Mouse (Mus musculus) forebrain, embryonic 16.5 days (tissue): ENCODE results near the gene Mapt. TPM values are rescaled to one million over a fixed set of nuclear protein-coding genes. Genes with fewer than 3 reads are reported as not detected.

Experiments used
- ATAC-seq: fragments of 200-750 bp; cut with Nextera tagmentation; 2 replicates; pipeline ENCODE4 v1.8.0; 2017; ENCODE audit warnings: mild to moderate bottlenecking, moderate library complexity
- H3K27ac ChIP-seq: fragments of 300-500 bp; sonication (generic); 2 replicates; pipeline ENCODE4 v1.5.1; 2014; ENCODE audit warnings: low read length, control low read depth
- H3K27me3 ChIP-seq: fragments of 300-500 bp; sonication (generic); replicated peaks from 2 replicates; pipeline ENCODE4 v1.6.1; 2014; ENCODE audit warnings: low read length; ENCODE audit not compliant: control insufficient read depth, insufficient read depth
- H3K36me3 ChIP-seq: fragments of 300-500 bp; sonication (generic); 2 replicates; pipeline ENCODE4 v1.6.1; 2014; ENCODE audit not compliant: control insufficient read depth, insufficient read depth
- H3K4me1 ChIP-seq: fragments of 300-500 bp; sonication (generic); replicated peaks from 2 replicates; pipeline ENCODE4 v1.6.1; 2014; ENCODE audit warnings: low read length; ENCODE audit not compliant: control insufficient read depth, insufficient read depth
- H3K4me2 ChIP-seq: fragments of 300-500 bp; sonication (generic); 2 replicates; pipeline ENCODE4 v1.6.1; 2014; ENCODE audit warnings: mild to moderate bottlenecking, low read length, control low read depth
- H3K4me3 ChIP-seq: fragments of 300-500 bp; sonication (generic); replicated peaks from 2 replicates; pipeline ENCODE4 v1.5.1; 2014; ENCODE audit warnings: mild to moderate bottlenecking, low read length, control low read depth
- H3K9ac ChIP-seq: fragments of 300-500 bp; sonication (generic); replicated peaks from 2 replicates; pipeline ENCODE4 v1.6.1; 2014; ENCODE audit warnings: low read depth, low read length, control low read depth
- H3K9me3 ChIP-seq: fragments of 300-500 bp; sonication (generic); 2 replicates; pipeline ENCODE4 v1.6.1; 2016; ENCODE audit warnings: low read length; ENCODE audit not compliant: control insufficient read depth
- WGBS: fragments of 180-500 bp; shearing (Covaris S2); extraction: QIAGEN DNeasy Blood & Tissue Kit; methylation state at CpG from one replicate; pipeline ENCODE4 v1.1.7; 2014; 5-methylcytosine and 5-hydroxymethylcytosine counted together
- polyA plus RNA-seq: library from polyadenylated mRNA; unstranded; fragments of >200 nt; fragmentation: Nextera tagmentation; extraction: Ambion mirVana; gene quantifications from 2 replicates; pipeline ENCODE4 v1.2.1, GENCODE M21; 2015

The Mapt gene
- polyA plus RNA-seq, 1 experiment from 2014 or later: 864 TPM

DNA sequence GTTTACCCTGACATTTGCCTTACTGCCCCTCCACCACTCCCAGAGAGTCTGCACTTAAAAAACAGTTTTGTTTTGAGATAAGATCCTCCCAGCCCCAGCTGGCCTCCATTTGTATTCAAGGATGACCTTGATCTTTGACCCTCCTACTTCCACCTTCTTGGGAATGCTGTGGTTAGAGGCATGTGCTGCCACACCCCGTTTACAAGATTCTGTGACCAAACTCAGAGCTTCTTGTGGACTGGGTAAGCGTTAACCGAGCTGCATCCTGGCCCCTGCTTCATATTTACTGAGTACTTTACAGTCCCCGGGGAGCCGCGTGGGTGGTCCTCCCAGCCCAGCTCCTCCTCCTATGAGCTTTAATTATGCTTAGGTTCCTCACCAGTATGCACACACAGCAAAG, 64.5 kb downstream of the Mapt start:
- ATAC-seq: no peak

DNA sequence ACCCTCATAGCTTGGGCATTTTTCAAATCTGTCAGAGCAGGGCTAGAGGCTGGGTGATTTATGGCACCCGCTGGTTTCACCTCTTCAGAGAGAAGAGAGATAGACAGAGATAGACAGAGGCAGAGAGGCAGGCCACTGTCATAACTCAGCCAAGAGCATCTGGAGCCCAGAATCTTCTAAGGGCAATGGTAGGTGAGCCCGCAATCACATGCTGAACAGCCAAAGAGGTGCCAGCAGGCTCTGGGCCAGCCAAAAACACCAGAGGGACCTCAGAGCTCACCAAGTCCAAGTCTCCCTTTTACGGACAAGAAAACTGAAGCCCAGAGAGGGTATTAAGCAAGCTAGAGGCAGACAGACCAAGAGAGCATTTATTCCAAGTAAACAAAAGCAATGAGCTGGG, 66.5 kb downstream of the Mapt start:
- peaks cover 26% of the 10 kb centered on the region for H3K36me3 ChIP-seq

More for the DNA sequence above, 64.5 kb downstream of the Mapt start:
- no peak overlapping the region for H3K9ac ChIP-seq
- WGBS: 45% methylated on average over 6 of the region's 6 CpGs
- no peaks in the 10 kb centered on the region for H3K4me1 ChIP-seq
- H3K36me3 ChIP-seq: peaks cover 26% of the 10 kb centered on the region
- H3K27me3 ChIP-seq: no peaks in the 10 kb centered on the region
- H3K9me3 ChIP-seq: no peaks in the 10 kb centered on the region
- no peak overlapping the region for H3K4me2 ChIP-seq
- H3K4me3 ChIP-seq: no peak overlapping the region
- H3K27ac ChIP-seq: no peak overlapping the region

DNA sequence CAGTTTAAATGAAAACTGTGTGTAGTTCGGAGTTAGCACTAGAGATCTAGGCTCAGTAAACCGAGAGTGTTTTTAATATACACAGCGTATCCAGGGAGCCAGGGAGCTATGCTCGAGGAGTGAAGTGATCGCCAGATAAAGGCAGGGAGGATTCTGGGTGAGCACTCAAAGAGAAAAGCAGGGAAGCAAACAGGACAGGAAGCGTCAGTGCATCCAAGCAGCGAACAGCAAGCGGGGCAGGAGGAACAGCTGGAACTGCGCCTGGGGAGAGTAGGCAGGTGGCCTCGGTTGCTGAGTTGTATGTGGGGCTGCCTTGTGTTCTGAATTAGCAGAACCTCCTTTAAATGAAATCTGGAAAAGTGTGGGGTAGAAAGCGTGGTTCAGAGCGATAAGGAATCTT, 71.4 kb downstream of the Mapt start:
- H3K9me3 ChIP-seq: no peaks in the 10 kb centered on the region
- no peaks in the 10 kb centered on the region for H3K4me1 ChIP-seq
- H3K36me3 ChIP-seq: peaks cover 14% of the 10 kb centered on the region
- no peak overlapping the region for H3K4me2 ChIP-seq
- no peak overlapping the region for H3K9ac ChIP-seq
- no peaks in the 10 kb centered on the region for H3K27me3 ChIP-seq
- WGBS: 56% methylated on average over 12 of the region's 12 CpGs
- no peak overlapping the region for H3K27ac ChIP-seq
- no peak for ATAC-seq
- no peak overlapping the region for H3K4me3 ChIP-seq

More for the DNA sequence above, 66.5 kb downstream of the Mapt start:
- H3K9me3 ChIP-seq: no peaks in the 10 kb centered on the region
- no peaks in the 10 kb centered on the region for H3K27me3 ChIP-seq
- ATAC-seq: no peak
- no peak overlapping the region for H3K27ac ChIP-seq
- H3K4me3 ChIP-seq: no peak overlapping the region
- 80% methylated on average over 3 of the region's 3 CpGs for WGBS
- H3K4me2 ChIP-seq: no peak overlapping the region
- no peak overlapping the region for H3K9ac ChIP-seq
- H3K4me1 ChIP-seq: no peaks in the 10 kb centered on the region

DNA sequence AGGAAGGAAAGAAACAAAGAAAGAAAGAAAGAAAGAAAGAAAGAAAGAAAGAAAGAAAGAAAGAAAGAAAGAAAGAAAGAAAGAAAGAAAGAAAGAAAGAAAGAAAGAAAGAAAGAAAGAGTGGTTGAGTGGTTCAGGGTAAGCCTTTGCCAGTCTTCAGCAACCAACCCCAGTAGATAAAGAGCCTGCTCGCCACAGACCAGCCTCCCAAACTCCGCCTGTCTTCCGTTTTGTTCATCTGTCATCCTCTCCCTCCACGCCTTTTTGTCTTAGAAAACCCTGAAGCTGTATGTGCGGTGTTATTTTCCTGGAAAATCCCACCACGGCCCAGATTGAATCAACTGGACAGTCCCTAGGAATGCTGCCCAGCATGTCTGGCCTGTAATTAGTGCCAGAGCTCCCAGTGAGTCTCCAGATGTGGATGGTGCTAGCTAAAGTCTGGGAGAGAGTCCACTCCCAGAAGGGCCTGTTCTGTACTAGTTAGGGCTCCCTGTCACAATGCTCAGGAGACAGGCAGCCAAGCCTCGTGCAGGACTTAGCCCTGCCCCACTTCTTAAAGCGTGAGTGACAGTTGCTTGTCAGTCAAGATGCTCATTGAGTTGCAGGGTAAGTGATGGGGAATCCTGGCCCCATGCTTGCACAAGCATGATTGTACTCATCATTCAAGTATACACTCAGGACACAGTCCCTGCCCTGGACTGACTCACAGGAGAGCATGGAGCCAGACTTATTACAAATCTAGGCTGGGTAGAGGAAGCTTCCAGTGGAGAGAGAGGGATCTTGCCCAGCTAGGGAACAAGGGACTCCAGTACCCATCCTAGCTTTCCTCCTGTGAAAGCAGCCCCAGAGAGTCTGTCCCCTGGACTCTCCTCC, 72.1 kb downstream of the Mapt start:
- no peak for ATAC-seq

DNA sequence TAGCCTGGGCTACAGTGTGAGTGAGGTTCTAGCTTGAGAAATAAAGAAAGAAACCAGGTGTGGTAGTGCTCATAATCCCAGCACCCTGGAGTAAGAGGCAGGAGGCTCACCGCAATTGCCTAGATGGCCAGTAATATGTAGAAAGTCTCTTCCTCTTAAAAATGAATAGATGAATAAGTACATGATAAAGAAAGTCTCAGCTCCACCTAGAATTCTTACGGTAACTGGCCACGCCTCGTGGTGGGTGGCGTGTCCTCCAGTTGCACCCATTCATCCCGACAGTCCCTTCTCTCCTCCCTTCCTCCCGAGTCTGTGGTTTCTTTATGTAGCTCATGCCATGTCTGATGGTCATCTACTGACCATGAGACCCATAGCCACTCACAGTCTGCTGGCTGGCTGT, 74.5 kb downstream of the Mapt start:
- Histone ChIP-seq H3K4me1 (no peaks in the 10 kb centered on the region), H3K9ac (no peak overlapping the region), H3K4me3 (no peak overlapping the region), H3K36me3 (peaks cover 6% of the 10 kb centered on the region), H3K4me2 (no peak overlapping the region), H3K27me3 (no peaks in the 10 kb centered on the region), H3K27ac (no peak overlapping the region), H3K9me3 (no peaks in the 10 kb centered on the region)
- no peak for ATAC-seq
- 95% methylated on average over 7 of the region's 7 CpGs for WGBS

More for the DNA sequence above, 72.1 kb downstream of the Mapt start:
- no peak overlapping the region for H3K4me2 ChIP-seq
- H3K36me3 ChIP-seq: peaks cover 14% of the 10 kb centered on the region
- no peak overlapping the region for H3K4me3 ChIP-seq
- WGBS: 61% methylated on average over 8 of the region's 8 CpGs
- no peaks in the 10 kb centered on the region for H3K27me3 ChIP-seq
- H3K9me3 ChIP-seq: no peaks in the 10 kb centered on the region
- no peak overlapping the region for H3K27ac ChIP-seq
- H3K4me1 ChIP-seq: no peaks in the 10 kb centered on the region
- no peak overlapping the region for H3K9ac ChIP-seq

DNA sequence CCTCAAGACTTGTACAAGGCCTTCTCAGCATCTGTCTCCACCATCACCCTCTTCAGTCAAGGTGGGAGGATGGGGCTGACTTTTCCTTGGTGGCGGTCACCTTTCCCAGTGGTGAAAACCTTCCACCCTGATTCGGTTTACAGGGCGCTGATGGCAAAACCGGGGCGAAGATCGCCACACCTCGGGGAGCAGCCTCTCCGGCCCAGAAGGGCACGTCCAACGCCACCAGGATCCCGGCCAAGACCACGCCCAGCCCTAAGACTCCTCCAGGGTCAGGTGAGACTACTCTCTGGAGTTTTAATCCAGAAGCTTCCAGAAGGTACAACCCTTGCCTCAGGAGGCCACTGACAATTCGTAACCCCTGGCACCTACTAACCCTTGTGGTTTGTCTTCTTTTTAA, 75.3 kb downstream of the Mapt start:
- Histone ChIP-seq H3K36me3 (peaks cover 6% of the 10 kb centered on the region), H3K4me1 (no peaks in the 10 kb centered on the region), H3K27ac (no peak overlapping the region), H3K27me3 (no peaks in the 10 kb centered on the region), H3K4me2 (no peak overlapping the region), H3K4me3 (no peak overlapping the region), H3K9me3 (no peaks in the 10 kb centered on the region), H3K9ac (no peak overlapping the region)
- WGBS: 89% methylated on average over 13 of the region's 13 CpGs
- ATAC-seq: no peak

DNA sequence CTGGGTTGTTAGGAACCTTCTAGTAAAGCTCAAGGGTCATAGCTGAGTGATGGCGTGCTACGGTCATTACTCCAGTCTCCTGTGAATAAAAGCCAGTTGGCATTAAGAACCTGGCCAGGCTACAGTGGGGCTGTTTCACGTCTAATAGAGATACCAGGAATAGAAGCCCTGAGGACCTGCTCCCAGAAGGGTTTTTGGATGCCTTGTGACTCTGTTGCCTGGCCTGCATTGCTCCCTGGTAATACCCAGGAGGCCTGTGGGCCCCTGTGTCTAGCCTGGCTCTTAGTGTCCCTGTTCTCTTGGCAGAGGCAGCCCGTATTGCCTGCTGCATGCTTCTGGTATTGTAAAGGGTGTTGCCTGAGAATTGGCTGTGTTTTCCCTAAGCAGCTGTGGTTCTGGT, 75.9 kb downstream of the Mapt start:
- H3K36me3 ChIP-seq: peaks cover 6% of the 10 kb centered on the region; the same call in 1 of the 2 replicates
- no peaks in the 10 kb centered on the region for H3K9me3 ChIP-seq
- H3K4me1 ChIP-seq: no peaks in the 10 kb centered on the region
- no peak for ATAC-seq
- no peak overlapping the region for H3K27ac ChIP-seq
- H3K27me3 ChIP-seq: no peaks in the 10 kb centered on the region
- WGBS: 68% methylated on average over 4 of the region's 4 CpGs
- no peak overlapping the region for H3K4me3 ChIP-seq
- H3K9ac ChIP-seq: no peak overlapping the region
- no peak overlapping the region for H3K4me2 ChIP-seq

DNA sequence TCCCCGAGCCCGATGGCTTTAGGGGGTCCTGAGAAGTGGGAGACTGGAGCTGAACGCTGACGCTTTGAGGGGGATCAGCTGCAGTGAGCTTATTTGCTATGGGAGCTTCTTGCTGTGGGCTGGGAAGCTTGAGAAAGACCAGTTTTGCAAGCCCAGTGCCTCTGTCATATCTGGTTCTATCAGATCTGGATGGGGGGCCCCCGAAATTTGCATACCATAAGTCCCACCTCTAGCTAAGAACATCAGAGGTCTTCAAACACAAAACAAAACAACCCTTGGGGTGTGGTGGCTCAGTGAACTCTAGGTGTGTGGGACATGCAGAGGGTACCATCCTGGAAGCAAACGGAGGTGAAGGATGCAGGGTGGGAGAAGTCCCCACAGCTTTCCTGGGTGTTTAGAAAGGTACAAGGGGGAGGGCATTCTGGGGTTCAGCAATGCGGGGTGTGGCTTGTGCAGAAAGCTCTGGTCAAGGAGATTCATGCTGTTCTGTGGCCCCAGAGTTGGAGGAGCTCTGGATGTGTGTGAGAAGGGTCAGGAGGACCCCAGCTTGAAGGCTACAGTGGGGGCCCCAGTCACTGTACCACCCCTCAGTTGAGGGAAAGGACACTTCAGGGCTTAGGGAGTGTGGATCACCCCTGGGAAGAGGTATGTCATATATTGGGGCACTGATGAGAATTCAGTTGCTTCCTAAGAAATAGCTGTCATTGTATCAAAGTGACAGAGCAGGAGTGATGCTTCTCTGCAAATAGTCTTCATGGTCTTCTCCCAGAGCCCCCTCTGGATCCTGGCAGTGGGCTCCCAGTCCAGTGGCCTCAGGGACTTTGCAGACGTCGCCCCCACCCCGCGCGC, 78.4 kb downstream of the Mapt start:
- H3K27ac ChIP-seq: no peak overlapping the region
- no peak overlapping the region for H3K4me3 ChIP-seq
- no peak for ATAC-seq
- no peak overlapping the region for H3K9ac ChIP-seq
- no peaks in the 10 kb centered on the region for H3K27me3 ChIP-seq
- no peak overlapping the region for H3K4me2 ChIP-seq
- H3K36me3 ChIP-seq: peaks cover 6% of the 10 kb centered on the region; the same call in 1 of the 2 replicates
- 43% methylated on average over 12 of the region's 12 CpGs for WGBS
- no peaks in the 10 kb centered on the region for H3K9me3 ChIP-seq
- no peaks in the 10 kb centered on the region for H3K4me1 ChIP-seq

DNA sequence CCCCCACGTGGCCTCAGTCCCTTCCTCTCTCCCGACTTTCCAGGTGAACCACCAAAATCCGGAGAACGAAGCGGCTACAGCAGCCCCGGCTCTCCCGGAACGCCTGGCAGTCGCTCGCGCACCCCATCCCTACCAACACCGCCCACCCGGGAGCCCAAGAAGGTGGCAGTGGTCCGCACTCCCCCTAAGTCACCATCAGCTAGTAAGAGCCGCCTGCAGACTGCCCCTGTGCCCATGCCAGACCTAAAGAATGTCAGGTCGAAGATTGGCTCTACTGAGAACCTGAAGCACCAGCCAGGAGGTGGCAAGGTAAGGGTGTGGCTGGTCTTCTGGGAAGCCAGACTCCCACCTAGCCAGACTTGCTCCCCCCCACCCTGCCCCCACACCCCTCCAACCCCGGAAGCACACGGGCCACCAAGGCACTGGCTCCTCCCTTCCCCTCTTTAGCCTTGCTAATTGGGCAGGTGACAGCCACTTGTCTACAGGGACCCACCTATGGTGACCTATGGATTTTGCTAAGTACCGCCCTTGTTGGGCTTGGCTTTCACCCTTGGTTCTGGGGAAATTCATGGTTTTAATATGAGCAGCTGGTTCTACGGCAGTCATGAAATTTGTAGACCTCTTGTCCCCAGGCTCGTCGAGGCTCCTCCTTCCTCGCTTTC, 79.2 kb downstream of the Mapt start:
- WGBS: 19% methylated on average over 23 of the region's 23 CpGs
- Histone ChIP-seq H3K27ac (no peak overlapping the region), H3K9me3 (no peaks in the 10 kb centered on the region), H3K4me2 (no peak overlapping the region), H3K4me3 (no peak overlapping the region), H3K36me3 (peaks cover 6% of the 10 kb centered on the region; the same call in 1 of the 2 replicates), H3K27me3 (no peaks in the 10 kb centered on the region), H3K9ac (no peak overlapping the region), H3K4me1 (no peaks in the 10 kb centered on the region)
- no peak for ATAC-seq
